Mouse (Mus musculus): ENCODE data around the gene Eid3.

Gene Eid3

GRCm38 (mm10) chr10:82866356-82866755 lies at the start of gene Eid3:
Gene Eid3 (plus strand): TSS chr10:82866626.
- DNase-seq (ENCODE audit: low read depth, low spot score): no peak

GRCm38 (mm10) chr10:82817514-82817913 lies 48.9 kb upstream of the Eid3 start:
- no peak for DNase-seq (ENCODE audit: low read depth, low spot score)

GRCm38 (mm10) chr10:82817936-82818335 lies 48.5 kb upstream of the Eid3 start:
- no peak for DNase-seq (ENCODE audit: low read depth, low spot score)

- DNase-seq (ENCODE audit: low read depth, low spot score): no peak
Observed at GRCm38 (mm10) chr10:82818661-82819060, 47.8 kb upstream of the Eid3 start.

- DNase-seq (ENCODE audit: low read depth, low spot score): no peak
Observed at GRCm38 (mm10) chr10:82823108-82823778, 43.2 kb upstream of the Eid3 start.

- no peak for DNase-seq (ENCODE audit: low read depth, low spot score)
Observed at GRCm38 (mm10) chr10:82823779-82824177, 42.6 kb upstream of the Eid3 start.

- no peak for DNase-seq (ENCODE audit: low read depth, low spot score)
Observed at GRCm38 (mm10) chr10:82824541-82824940, 41.9 kb upstream of the Eid3 start.

GRCm38 (mm10) chr10:82826516-82826915 lies 39.9 kb upstream of the Eid3 start:
- no peak for DNase-seq (ENCODE audit: low read depth, low spot score)

- no peak for DNase-seq (ENCODE audit: low read depth, low spot score)
Observed at GRCm38 (mm10) chr10:82833926-82834325, 32.5 kb upstream of the Eid3 start, which contains the start of gene Txnrd1. Gene Txnrd1 (plus strand): TSS chr10:82833951.

- no peak for DNase-seq (ENCODE audit: low read depth, low spot score)
Observed at GRCm38 (mm10) chr10:82835898-82836297, 30.5 kb upstream of the Eid3 start.

GRCm38 (mm10) chr10:82838390-82838789 lies 28.0 kb upstream of the Eid3 start:
- no peak for DNase-seq (ENCODE audit: low read depth, low spot score)

GRCm38 (mm10) chr10:82844090-82844489 lies 22.3 kb upstream of the Eid3 start:
- no peak for DNase-seq (ENCODE audit: low read depth, low spot score)

GRCm38 (mm10) chr10:82844731-82845130 lies 21.7 kb upstream of the Eid3 start:
- no peak for DNase-seq (ENCODE audit: low read depth, low spot score)

- DNase-seq (ENCODE audit: low read depth, low spot score): no peak
Observed at GRCm38 (mm10) chr10:82847821-82848459, 18.5 kb upstream of the Eid3 start.

GRCm38 (mm10) chr10:82849686-82850353 lies 16.6 kb upstream of the Eid3 start:
- DNase-seq (ENCODE audit: low read depth, low spot score): no peak

- no peak for DNase-seq (ENCODE audit: low read depth, low spot score)
Observed at GRCm38 (mm10) chr10:82850354-82850752, 16.1 kb upstream of the Eid3 start.

- no peak for DNase-seq (ENCODE audit: low read depth, low spot score)
Observed at GRCm38 (mm10) chr10:82851751-82852150, 14.7 kb upstream of the Eid3 start.

- no peak for DNase-seq (ENCODE audit: low read depth, low spot score)
Observed at GRCm38 (mm10) chr10:82858032-82858680, 8.3 kb upstream of the Eid3 start.

GRCm38 (mm10) chr10:82858691-82859532 lies 7.5 kb upstream of the Eid3 start:
- peak; percentile 92 for DNase-seq (ENCODE audit: low read depth, low spot score)

- DNase-seq (ENCODE audit: low read depth, low spot score): peak; percentile 54
Observed at GRCm38 (mm10) chr10:82859533-82859915, 6.9 kb upstream of the Eid3 start.

GRCm38 (mm10) chr10:82860181-82860928 lies 6.1 kb upstream of the Eid3 start:
- peak; percentile 62 for DNase-seq (ENCODE audit: low read depth, low spot score)

Data from c-Kit-negative CD71-positive TER-119-positive erythroid progenitor cells, embryonic 14.5 days (primary cell).